Mouse (Mus musculus) adrenal gland, postnatal 25 days (tissue): ENCODE results near the gene Pgls. TPM values are rescaled to one million over a fixed set of nuclear protein-coding genes. Genes with fewer than 3 reads are reported as not detected.

Experiments used
- DNase-seq: peaks from one replicate; pipeline ENCODE4 v3.0.0; 2021; ENCODE audit warnings: mixed read lengths
- long read RNA-seq: library from polyadenylated mRNA; stranded (forward); transcript quantifications from one replicate; pipeline ENCODE4 v2.0.0, GENCODE M21; 2021
- total RNA-seq: library from RNA; stranded (reverse); gene quantifications from 2 replicates; pipeline ENCODE4 v1.2.3, GENCODE M21; 2021

Pgls gene
- total RNA-seq, result 145 and 153 TPM in 2 replicates
- long read RNA-seq, transcript Pgls-201 (5 exons, 893 nt), result major isoform, 141 of 169 reads
- long read RNA-seq, partial matches to known transcripts, result 15 of 169 reads
- long read RNA-seq, other reads (novel, unspliced or antisense), result 9 of 169 reads

- DNase-seq, result peak; percentile 98
Observed at GRCm38 (mm10) chr8:71591471-71592373, at the start of gene Pgls. Pgls (plus strand) TSS chr8:71592176.

- peak; percentile 92 for DNase-seq
Observed at GRCm38 (mm10) chr8:71542632-71543343, 49.2 kb upstream of the Pgls start, which contains the start of gene Mvb12a. Mvb12a (plus strand) TSS chr8:71542922.

- no peak for DNase-seq
Observed at GRCm38 (mm10) chr8:71543755-71544154, 48.2 kb upstream of the Pgls start.

- DNase-seq, result no peak
Observed at GRCm38 (mm10) chr8:71545053-71545452, 46.9 kb upstream of the Pgls start.

- no peak for DNase-seq
Observed at GRCm38 (mm10) chr8:71547590-71547989, 44.4 kb upstream of the Pgls start.

- no peak for DNase-seq
Observed at GRCm38 (mm10) chr8:71550754-71551153, 41.2 kb upstream of the Pgls start.

GRCm38 (mm10) chr8:71552770-71553169 is 39.2 kb upstream of the Pgls start:
- DNase-seq, result no peak

GRCm38 (mm10) chr8:71554001-71554400 is 38.0 kb upstream of the Pgls start:
- no peak for DNase-seq

GRCm38 (mm10) chr8:71554644-71555043 is 37.3 kb upstream of the Pgls start:
- no peak for DNase-seq

GRCm38 (mm10) chr8:71558071-71558957 is 33.7 kb upstream of the Pgls start, which contains the start of gene Tmem221:
Tmem221 (minus strand) TSS chr8:71558871.
- DNase-seq, result no peak

GRCm38 (mm10) chr8:71558958-71559690 is 32.9 kb upstream of the Pgls start:
- peak; percentile 84 for DNase-seq

GRCm38 (mm10) chr8:71560071-71560470 is 31.9 kb upstream of the Pgls start:
- DNase-seq, result no peak

GRCm38 (mm10) chr8:71560765-71561164 is 31.2 kb upstream of the Pgls start:
- DNase-seq, result no peak

GRCm38 (mm10) chr8:71561401-71561800 is 30.6 kb upstream of the Pgls start:
- peak; percentile 63 for DNase-seq

GRCm38 (mm10) chr8:71562751-71563150 is 29.2 kb upstream of the Pgls start:
- DNase-seq, result peak; percentile 90

- DNase-seq, result no peak
Observed at GRCm38 (mm10) chr8:71563992-71564391, 28.0 kb upstream of the Pgls start.

- DNase-seq, result no peak
Observed at GRCm38 (mm10) chr8:71566501-71566900, 25.5 kb upstream of the Pgls start, which contains the start of gene Nxnl1. Nxnl1 (minus strand) TSS chr8:71566601.

GRCm38 (mm10) chr8:71567587-71567986 is 24.4 kb upstream of the Pgls start:
- DNase-seq, result no peak

- peak; percentile 86 for DNase-seq
Observed at GRCm38 (mm10) chr8:71568387-71568937, 23.5 kb upstream of the Pgls start, which contains the start of gene Slc27a1. Slc27a1 (plus strand) TSS chr8:71568882.

- DNase-seq, result no peak
Observed at GRCm38 (mm10) chr8:71568941-71569340, 23.0 kb upstream of the Pgls start.
